Mouse (Mus musculus) liver, adult 2 months (tissue): ENCODE measurements around the gene Kbtbd7. TPM values are rescaled to one million over a fixed set of nuclear protein-coding genes. Genes with fewer than 3 reads are reported as not detected.
A peak's percentile ranks its signal among the peaks of the same experiment; 100 is the strongest.

Experiments
- DNase-seq: peaks from one replicate; pipeline ENCODE4 v3.0.0-alpha.2; 2011; ENCODE audit warnings: low read depth, low spot score; ENCODE audit errors: extremely low read depth
- H3K27ac ChIP-seq: fragments of 200-500 bp; replicated peaks from 2 replicates; pipeline ENCODE4 v1.5.1; 2012; ENCODE audit warnings: low read depth, mild to moderate bottlenecking, control low read depth, inconsistent platforms, low read length; ENCODE audit not compliant: insufficient read depth
- H3K27me3 ChIP-seq: fragments of 200-500 bp; 2 replicates; pipeline ENCODE4 v1.6.1; 2012; ENCODE audit warnings: mild to moderate bottlenecking, moderate library complexity, low read length, inconsistent platforms; ENCODE audit not compliant: control insufficient read depth, insufficient read depth
- H3K36me3 ChIP-seq: fragments of 200-500 bp; 2 replicates; pipeline ENCODE4 v1.6.1; 2012; ENCODE audit warnings: low read length, inconsistent platforms; ENCODE audit not compliant: control insufficient read depth, insufficient read depth
- H3K4me1 ChIP-seq: fragments of 200-500 bp; 2 replicates; pipeline ENCODE4 v1.6.1; 2011; ENCODE audit warnings: low read length; ENCODE audit not compliant: control insufficient read depth, insufficient read depth
- H3K4me3 ChIP-seq: fragments of 200-500 bp; 2 replicates; pipeline ENCODE4 v1.5.1; 2011; ENCODE audit warnings: low read depth, mild to moderate bottlenecking, control low read depth, low read length, moderate library complexity; ENCODE audit not compliant: insufficient read depth
- H3K79me2 ChIP-seq: fragments of 200-500 bp; 2 replicates; pipeline ENCODE4 v1.6.1; 2012; ENCODE audit warnings: inconsistent platforms, mild to moderate bottlenecking, low read length, moderate library complexity; ENCODE audit not compliant: control insufficient read depth, insufficient read depth
- H3K9ac ChIP-seq: fragments of 200-500 bp; 2 replicates; pipeline ENCODE4 v1.6.1; 2012; ENCODE audit warnings: low read depth, mild to moderate bottlenecking, control low read depth, inconsistent platforms, low read length
- CTCF ChIP-seq: fragments of 200-500 bp; IDR thresholded peaks from 2 replicates; pipeline ENCODE4 v1.5.1; 2011; ENCODE audit warnings: low read depth, low read length, control low read depth
- POLR2A ChIP-seq: fragments of 200-500 bp; IDR thresholded peaks from 2 replicates; pipeline ENCODE4 v1.6.1; 2011; ENCODE audit warnings: low read length, control low read depth; ENCODE audit not compliant: insufficient read depth; ENCODE audit errors: extremely low read depth
- WGBS: fragments of 180-500 bp; shearing (Covaris S2); methylation state at CpG from one replicate; pipeline ENCODE4 v1.1.7; 2018; 5-methylcytosine and 5-hydroxymethylcytosine counted together
- polyA plus RNA-seq: library from polyadenylated mRNA; depleted of rRNA; stranded (reverse); fragments of >200 nt; gene quantifications from 2 replicates; pipeline ENCODE4 v1.2.3, GENCODE M21; 2012; rRNA removed
- total RNA-seq: library from RNA; depleted of rRNA; stranded (reverse); fragments of >200 nt; gene quantifications from 2 replicates; pipeline ENCODE4 v1.2.3, GENCODE M21; 2014; rRNA removed

Kbtbd7 gene
- total RNA-seq: 6.6 and 7.3 TPM in 2 replicates
- polyA plus RNA-seq: 3.8 and 4.3 TPM in 2 replicates

- H3K79me2 ChIP-seq: no peaks in the 10 kb centered on the region; the same call in 1 of the 2 replicates
- H3K4me3 ChIP-seq: peak within 1 kb of the TSS; percentile 58
- peaks cover 5% of the 10 kb centered on the region for H3K36me3 ChIP-seq
- no peaks in the 10 kb centered on the region for H3K27me3 ChIP-seq
- peak within 1 kb of the TSS; percentile 55 for H3K27ac ChIP-seq
- DNase-seq: peak; percentile 90
- no peak for TF ChIP-seq CTCF
- peak; percentile 39; the same call in 1 of the 2 replicates for TF ChIP-seq POLR2A
- peaks cover 8% of the 10 kb centered on the region for H3K4me1 ChIP-seq
- peak within 1 kb of the TSS; percentile 63 for H3K9ac ChIP-seq
- under 1% methylated on average over 44 of the region's 44 CpGs for WGBS
Observed at GRCm38 (mm10) chr14:79425979-79426729, at the start of gene Kbtbd7. Gene Kbtbd7, plus strand, starts transcription at chr14:79426511.

DNA sequence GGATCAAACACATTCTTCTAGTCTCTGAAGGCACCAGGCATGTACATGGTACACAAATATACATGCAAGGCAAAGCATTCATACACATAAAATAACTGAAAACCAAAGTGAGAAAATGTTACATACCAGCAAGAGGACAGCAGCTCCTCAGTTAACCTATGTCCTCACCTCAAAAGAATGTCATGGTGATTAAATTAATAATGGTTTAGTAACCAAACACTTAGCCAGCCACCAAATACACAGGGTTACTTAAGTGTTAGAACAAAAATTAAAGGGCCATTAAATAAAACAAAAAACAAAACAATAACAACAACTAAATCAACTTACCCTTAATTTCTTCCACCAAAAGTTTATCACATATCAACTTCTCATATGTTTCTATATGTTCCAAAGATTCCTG is 49.3 kb upstream of the Kbtbd7 start:
- no peaks in the 10 kb centered on the region for H3K27me3 ChIP-seq
- no peak for TF ChIP-seq CTCF
- TF ChIP-seq POLR2A: no peak
- no peaks in the 10 kb centered on the region for H3K4me1 ChIP-seq
- peaks cover 32% of the 10 kb centered on the region for H3K36me3 ChIP-seq
- no peak for DNase-seq
- no peak overlapping the region for H3K4me3 ChIP-seq
- no peak overlapping the region for H3K27ac ChIP-seq
- no peak overlapping the region for H3K9ac ChIP-seq
- H3K79me2 ChIP-seq: peaks cover 11% of the 10 kb centered on the region; the same call in 1 of the 2 replicates

DNA sequence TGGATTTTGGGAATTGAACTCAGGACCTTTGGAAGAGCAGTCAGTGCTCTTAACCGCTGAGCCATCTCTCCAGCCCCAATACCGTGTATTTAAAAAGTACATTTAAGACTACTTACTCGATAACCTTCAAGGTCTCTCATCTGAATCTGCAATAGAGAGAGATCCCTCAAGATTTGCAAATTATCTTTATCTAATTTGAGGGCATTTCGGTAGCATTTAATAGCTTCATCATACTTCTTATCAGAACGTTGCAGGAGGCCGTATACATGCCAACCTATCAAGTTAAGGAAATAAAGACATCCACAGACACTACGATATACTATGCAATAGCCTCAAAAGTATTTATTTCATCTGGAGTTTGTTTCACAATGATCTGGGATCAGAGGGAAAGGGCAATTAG is 43.2 kb upstream of the Kbtbd7 start:
- no peak for TF ChIP-seq CTCF
- no peak for TF ChIP-seq POLR2A
- peaks cover 20% of the 10 kb centered on the region; the same call in 1 of the 2 replicates for H3K79me2 ChIP-seq
- H3K9ac ChIP-seq: no peak overlapping the region
- H3K4me3 ChIP-seq: no peak overlapping the region
- 94% methylated on average over 7 of the region's 7 CpGs for WGBS
- H3K27ac ChIP-seq: no peak overlapping the region
- no peaks in the 10 kb centered on the region for H3K27me3 ChIP-seq
- H3K36me3 ChIP-seq: peaks cover 37% of the 10 kb centered on the region
- no peak for DNase-seq
- H3K4me1 ChIP-seq: no peaks in the 10 kb centered on the region

- H3K27ac ChIP-seq: no peak overlapping the region
- peaks cover 17% of the 10 kb centered on the region for H3K36me3 ChIP-seq
- TF ChIP-seq POLR2A (no peak), CTCF (no peak)
- no peaks in the 10 kb centered on the region for H3K27me3 ChIP-seq
- 96% methylated on average over 3 of the region's 3 CpGs for WGBS
- no peak for DNase-seq
- H3K4me3 ChIP-seq: no peak overlapping the region
- peaks cover 6% of the 10 kb centered on the region; the same call in 1 of the 2 replicates for H3K4me1 ChIP-seq
- H3K9ac ChIP-seq: no peak overlapping the region
- peaks cover 7% of the 10 kb centered on the region; the same call in 1 of the 2 replicates for H3K79me2 ChIP-seq
Observed at GRCm38 (mm10) chr14:79388304-79388703, 38.0 kb upstream of the Kbtbd7 start.

GRCm38 (mm10) chr14:79389438-79390264 is 36.7 kb upstream of the Kbtbd7 start:
- peak; percentile 72 for DNase-seq
- Histone ChIP-seq H3K27me3 (no peaks in the 10 kb centered on the region), H3K79me2 (peaks cover 7% of the 10 kb centered on the region; the same call in 1 of the 2 replicates), H3K4me1 (peaks cover 6% of the 10 kb centered on the region; the same call in 1 of the 2 replicates), H3K9ac (peak overlapping the region; percentile 99), H3K27ac (peak overlapping the region; percentile 89), H3K4me3 (peak overlapping the region; percentile 99), H3K36me3 (peaks cover 11% of the 10 kb centered on the region)
- TF ChIP-seq POLR2A (no peak), CTCF (no peak)
- WGBS: 2% methylated on average over 16 of the region's 16 CpGs
